Mouse (Mus musculus) neural tube, embryonic 13.5 days (tissue): Measurements from ENCODE around the gene Triml1. TPM values are rescaled to one million over a fixed set of nuclear protein-coding genes. Genes with fewer than 3 reads are reported as not detected.

Source experiments
- ATAC-seq: fragments of 200-750 bp; cut with Nextera tagmentation; 2 replicates; pipeline ENCODE4 v1.8.0; 2017; ENCODE audit warnings: low read depth, mild to moderate bottlenecking, moderate TSS enrichment, moderate library complexity
- H3K27ac ChIP-seq: fragments of 300-500 bp; sonication (generic); replicated peaks from 2 replicates; pipeline ENCODE4 v1.5.1; 2015; ENCODE audit warnings: moderate library complexity, mild to moderate bottlenecking, inconsistent platforms
- H3K27me3 ChIP-seq: fragments of 300-500 bp; sonication (generic); 2 replicates; pipeline ENCODE4 v1.6.1; 2015; ENCODE audit warnings: mild to moderate bottlenecking, inconsistent platforms
- H3K36me3 ChIP-seq: fragments of 300-500 bp; sonication (generic); 2 replicates; pipeline ENCODE4 v1.6.1; 2015; ENCODE audit warnings: mild to moderate bottlenecking, inconsistent platforms
- H3K4me1 ChIP-seq: fragments of 300-500 bp; sonication (generic); replicated peaks from 2 replicates; pipeline ENCODE4 v1.6.1; 2015; ENCODE audit warnings: inconsistent platforms
- H3K4me2 ChIP-seq: fragments of 300-500 bp; sonication (generic); 2 replicates; pipeline ENCODE4 v1.6.1; 2015; ENCODE audit warnings: inconsistent platforms, mild to moderate bottlenecking, moderate library complexity
- H3K4me3 ChIP-seq: fragments of 300-500 bp; sonication (generic); 2 replicates; pipeline ENCODE4 v1.5.1; 2015; ENCODE audit warnings: mild to moderate bottlenecking, inconsistent platforms
- H3K9ac ChIP-seq: fragments of 300-500 bp; sonication (generic); 2 replicates; pipeline ENCODE4 v1.6.1; 2015; ENCODE audit warnings: moderate library complexity, mild to moderate bottlenecking, inconsistent platforms
- H3K9me3 ChIP-seq: fragments of 300-500 bp; sonication (generic); 2 replicates; pipeline ENCODE4 v1.6.1; 2016; ENCODE audit warnings: inconsistent platforms
- WGBS: fragments of 180-500 bp; shearing (Covaris S2); methylation state at CpG from one replicate; pipeline ENCODE4 v1.1.7; 2015; 5-methylcytosine and 5-hydroxymethylcytosine counted together
- polyA plus RNA-seq: library from polyadenylated mRNA; unstranded; fragments of >200 nt; fragmentation: Nextera tagmentation; extraction: Ambion mirVana; gene quantifications from 2 replicates; pipeline ENCODE4 v1.2.1, GENCODE M21; 2015

Gene Triml1
- not detected in 2 replicates for polyA plus RNA-seq

GRCm38 (mm10) chr8:43141386-43141785 lies at the start of gene Triml1:
Gene Triml1 (minus strand): TSS chr8:43141486.
- 86% methylated on average over 2 of the region's 2 CpGs for WGBS

GRCm38 (mm10) chr8:43182281-43182680 lies 41.0 kb upstream of the Triml1 start:
- H3K9me3 ChIP-seq: no peaks in the 10 kb centered on the region
- no peaks in the 10 kb centered on the region for H3K27me3 ChIP-seq
- no peaks in the 10 kb centered on the region for H3K36me3 ChIP-seq
- H3K9ac ChIP-seq: no peak overlapping the region
- no peak overlapping the region for H3K27ac ChIP-seq
- 88% methylated on average over 2 of the region's 2 CpGs for WGBS
- H3K4me3 ChIP-seq: no peak overlapping the region
- H3K4me1 ChIP-seq: no peaks in the 10 kb centered on the region
- ATAC-seq: no peak
- no peak overlapping the region for H3K4me2 ChIP-seq

More at GRCm38 (mm10) chr8:43141386-43141785, at the start of gene Triml1:
- H3K4me1 ChIP-seq: no peaks in the 10 kb centered on the region
- no peak within 1 kb of the TSS for H3K4me2 ChIP-seq
- no peaks in the 10 kb centered on the region for H3K36me3 ChIP-seq
- no peak within 1 kb of the TSS for H3K9ac ChIP-seq
- no peak for ATAC-seq
- H3K4me3 ChIP-seq: no peak within 1 kb of the TSS
- H3K9me3 ChIP-seq: no peaks in the 10 kb centered on the region
- no peaks in the 10 kb centered on the region for H3K27me3 ChIP-seq
- no peak within 1 kb of the TSS for H3K27ac ChIP-seq

GRCm38 (mm10) chr8:43180054-43180690 lies 38.9 kb upstream of the Triml1 start, which contains the start of gene Triml2:
Gene Triml2 (plus strand): TSS chr8:43180541.
- Histone ChIP-seq H3K9ac (no peak within 1 kb of the TSS), H3K27ac (no peak within 1 kb of the TSS), H3K9me3 (no peaks in the 10 kb centered on the region), H3K27me3 (no peaks in the 10 kb centered on the region), H3K36me3 (no peaks in the 10 kb centered on the region), H3K4me1 (no peaks in the 10 kb centered on the region), H3K4me2 (no peak within 1 kb of the TSS), H3K4me3 (no peak within 1 kb of the TSS)
- ATAC-seq: no peak
- WGBS: 91% methylated on average over 13 of the region's 13 CpGs

GRCm38 (mm10) chr8:43179189-43179588 lies 37.9 kb upstream of the Triml1 start:
- Histone ChIP-seq H3K27me3 (no peaks in the 10 kb centered on the region), H3K9ac (no peak overlapping the region), H3K27ac (no peak overlapping the region), H3K9me3 (no peaks in the 10 kb centered on the region), H3K36me3 (no peaks in the 10 kb centered on the region), H3K4me3 (no peak overlapping the region), H3K4me2 (no peak overlapping the region), H3K4me1 (no peaks in the 10 kb centered on the region)
- no peak for ATAC-seq
- 68% methylated on average over 4 of the region's 4 CpGs for WGBS

GRCm38 (mm10) chr8:43178263-43178662 lies 37.0 kb upstream of the Triml1 start:
- Histone ChIP-seq H3K27me3 (no peaks in the 10 kb centered on the region), H3K9ac (no peak overlapping the region), H3K4me1 (no peaks in the 10 kb centered on the region), H3K4me2 (no peak overlapping the region), H3K4me3 (no peak overlapping the region), H3K27ac (no peak overlapping the region), H3K36me3 (no peaks in the 10 kb centered on the region), H3K9me3 (no peaks in the 10 kb centered on the region)
- ATAC-seq: no peak
- WGBS: 48% methylated on average over 3 of the region's 3 CpGs

GRCm38 (mm10) chr8:43176766-43177486 lies 35.6 kb upstream of the Triml1 start:
- Histone ChIP-seq H3K4me2 (no peak overlapping the region), H3K36me3 (no peaks in the 10 kb centered on the region), H3K27ac (no peak overlapping the region), H3K9ac (no peak overlapping the region), H3K4me3 (no peak overlapping the region), H3K27me3 (no peaks in the 10 kb centered on the region), H3K4me1 (no peaks in the 10 kb centered on the region), H3K9me3 (no peaks in the 10 kb centered on the region)
- WGBS: 86% methylated on average over 6 of the region's 6 CpGs
- ATAC-seq: no peak

GRCm38 (mm10) chr8:43169249-43169755 lies 28.0 kb upstream of the Triml1 start:
- no peak for ATAC-seq

GRCm38 (mm10) chr8:43168083-43168482 lies 26.8 kb upstream of the Triml1 start:
- 95% methylated on average over 4 of the region's 4 CpGs for WGBS
- no peaks in the 10 kb centered on the region for H3K27me3 ChIP-seq
- no peak overlapping the region for H3K27ac ChIP-seq
- H3K4me3 ChIP-seq: no peak overlapping the region
- H3K9ac ChIP-seq: no peak overlapping the region
- H3K36me3 ChIP-seq: no peaks in the 10 kb centered on the region
- ATAC-seq: no peak
- no peaks in the 10 kb centered on the region for H3K9me3 ChIP-seq
- H3K4me2 ChIP-seq: no peak overlapping the region
- no peaks in the 10 kb centered on the region for H3K4me1 ChIP-seq

More at GRCm38 (mm10) chr8:43169249-43169755, 28.0 kb upstream of the Triml1 start:
- Histone ChIP-seq H3K27ac (no peak overlapping the region), H3K9me3 (no peaks in the 10 kb centered on the region), H3K4me1 (no peaks in the 10 kb centered on the region), H3K4me2 (no peak overlapping the region), H3K9ac (no peak overlapping the region), H3K36me3 (no peaks in the 10 kb centered on the region), H3K4me3 (no peak overlapping the region), H3K27me3 (no peaks in the 10 kb centered on the region)
- 96% methylated on average over 6 of the region's 6 CpGs for WGBS

- ATAC-seq: no peak
- H3K27me3 ChIP-seq: no peaks in the 10 kb centered on the region
- no peaks in the 10 kb centered on the region for H3K9me3 ChIP-seq
- 87% methylated on average over 3 of the region's 3 CpGs for WGBS
- no peaks in the 10 kb centered on the region for H3K36me3 ChIP-seq
- no peak overlapping the region for H3K9ac ChIP-seq
- no peak overlapping the region for H3K27ac ChIP-seq
- H3K4me3 ChIP-seq: no peak overlapping the region
- no peaks in the 10 kb centered on the region for H3K4me1 ChIP-seq
- no peak overlapping the region for H3K4me2 ChIP-seq
Measured at GRCm38 (mm10) chr8:43164453-43164852, 23.2 kb upstream of the Triml1 start.

- no peak for ATAC-seq
- Histone ChIP-seq H3K4me2 (no peak overlapping the region), H3K27ac (no peak overlapping the region), H3K9ac (no peak overlapping the region), H3K9me3 (no peaks in the 10 kb centered on the region), H3K4me1 (no peaks in the 10 kb centered on the region), H3K27me3 (no peaks in the 10 kb centered on the region), H3K36me3 (no peaks in the 10 kb centered on the region), H3K4me3 (no peak overlapping the region)
- 92% methylated on average over 11 of the region's 11 CpGs for WGBS
Measured at GRCm38 (mm10) chr8:43163255-43163654, 22.0 kb upstream of the Triml1 start.

- Histone ChIP-seq H3K27me3 (no peaks in the 10 kb centered on the region), H3K4me3 (no peak overlapping the region), H3K9me3 (no peaks in the 10 kb centered on the region), H3K36me3 (no peaks in the 10 kb centered on the region), H3K9ac (no peak overlapping the region), H3K4me2 (no peak overlapping the region), H3K27ac (no peak overlapping the region), H3K4me1 (no peaks in the 10 kb centered on the region)
- WGBS: 89% methylated on average over 9 of the region's 9 CpGs
- ATAC-seq: no peak
Measured at GRCm38 (mm10) chr8:43149307-43149706, 8.0 kb upstream of the Triml1 start.

GRCm38 (mm10) chr8:43111205-43111827 lies 30.0 kb downstream of the Triml1 start:
- ATAC-seq: no peak
- H3K4me1 ChIP-seq: no peaks in the 10 kb centered on the region
- 88% methylated on average over 4 of the region's 4 CpGs for WGBS
- no peaks in the 10 kb centered on the region for H3K9me3 ChIP-seq
- no peak overlapping the region for H3K27ac ChIP-seq
- no peak overlapping the region for H3K9ac ChIP-seq
- no peak overlapping the region for H3K4me3 ChIP-seq
- no peaks in the 10 kb centered on the region for H3K36me3 ChIP-seq
- H3K4me2 ChIP-seq: no peak overlapping the region
- no peaks in the 10 kb centered on the region for H3K27me3 ChIP-seq
